Mouse (Mus musculus): ENCODE measurements around the gene Baz2b. TPM values are rescaled to one million over a fixed set of nuclear protein-coding genes. Genes with fewer than 3 reads are reported as not detected.
A peak's percentile ranks its signal among the peaks of the same experiment; 100 is the strongest.

Gene Baz2b
- polyA plus RNA-seq, 1 experiment from 2014 or later, result 54.8 TPM

GRCm38 (mm10) chr2:60089528-60090247 is 120.0 kb downstream of the Baz2b start:
- H3K9me3 ChIP-seq (replicated peaks), result no peaks in the 10 kb centered on the region
- no peak overlapping the region for H3K4me3 ChIP-seq
- WGBS, result 74% methylated on average over 15 of the region's 15 CpGs
- H3K4me1 ChIP-seq (replicated peaks), result peaks cover 32% of the 10 kb centered on the region
- 0 out of 2 replicates have a peak, but pooled peaks cover 2% of the 10 kb centered on the region for H3K36me3 ChIP-seq
- H3K9ac ChIP-seq, result no peak overlapping the region
- no peak overlapping the region for H3K4me2 ChIP-seq
- no peaks in the 10 kb centered on the region for H3K27me3 ChIP-seq (replicated peaks)
- H3K27ac ChIP-seq (ENCODE audit: poor library complexity, severe bottlenecking), result peak overlapping the region; percentile 3
- ATAC-seq (ENCODE audit: insufficient number of reproducible peaks, low FRiP score), result no peak

DNA sequence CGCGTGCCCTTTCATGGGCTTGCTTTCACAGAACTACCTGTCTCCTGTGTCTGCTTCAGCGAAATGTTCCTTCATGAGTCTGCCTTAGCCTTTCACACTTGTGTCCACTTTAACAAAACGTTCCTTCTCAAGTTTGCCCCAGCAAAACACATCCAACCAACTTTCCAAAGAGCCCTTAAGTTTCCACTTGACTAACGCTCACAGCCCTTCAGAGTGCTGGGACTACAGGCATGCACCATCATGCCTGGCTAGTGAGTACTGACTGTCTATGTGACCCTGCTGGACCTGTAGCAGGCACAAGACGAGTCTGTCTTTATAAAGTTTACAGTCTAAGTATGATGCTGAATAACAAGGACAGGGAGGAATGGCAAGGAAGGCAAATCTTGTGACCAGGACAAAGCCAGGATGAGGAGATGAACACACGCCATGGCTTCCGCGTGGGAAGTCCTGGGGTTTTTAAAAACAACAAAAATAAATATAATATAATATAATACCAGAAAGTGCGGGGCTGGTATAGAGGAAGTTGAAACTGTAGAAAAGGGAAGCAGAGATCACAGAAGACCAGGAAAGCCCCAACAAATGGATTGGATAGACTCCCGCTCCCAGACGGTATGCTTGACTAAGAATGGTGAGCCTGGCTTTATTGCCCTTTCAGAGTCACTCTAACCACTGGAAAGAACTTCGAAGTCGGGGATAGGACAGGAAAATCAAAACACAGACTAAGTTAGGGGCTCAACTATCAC is 120.7 kb downstream of the Baz2b start:
- no peaks in the 10 kb centered on the region for H3K27me3 ChIP-seq (replicated peaks)
- no peak overlapping the region for H3K4me2 ChIP-seq
- no peaks in the 10 kb centered on the region for H3K9me3 ChIP-seq (replicated peaks)
- H3K4me3 ChIP-seq, result no peak overlapping the region
- 85% methylated on average over 14 of the region's 14 CpGs for WGBS
- H3K9ac ChIP-seq, result no peak overlapping the region
- ATAC-seq (ENCODE audit: insufficient number of reproducible peaks, low FRiP score), result no peak
- H3K4me1 ChIP-seq (replicated peaks), result peaks cover 36% of the 10 kb centered on the region
- 0 out of 2 replicates have a peak, but pooled peaks cover 2% of the 10 kb centered on the region for H3K36me3 ChIP-seq
- peak overlapping the region; percentile 72 for H3K27ac ChIP-seq (ENCODE audit: poor library complexity, severe bottlenecking)

DNA sequence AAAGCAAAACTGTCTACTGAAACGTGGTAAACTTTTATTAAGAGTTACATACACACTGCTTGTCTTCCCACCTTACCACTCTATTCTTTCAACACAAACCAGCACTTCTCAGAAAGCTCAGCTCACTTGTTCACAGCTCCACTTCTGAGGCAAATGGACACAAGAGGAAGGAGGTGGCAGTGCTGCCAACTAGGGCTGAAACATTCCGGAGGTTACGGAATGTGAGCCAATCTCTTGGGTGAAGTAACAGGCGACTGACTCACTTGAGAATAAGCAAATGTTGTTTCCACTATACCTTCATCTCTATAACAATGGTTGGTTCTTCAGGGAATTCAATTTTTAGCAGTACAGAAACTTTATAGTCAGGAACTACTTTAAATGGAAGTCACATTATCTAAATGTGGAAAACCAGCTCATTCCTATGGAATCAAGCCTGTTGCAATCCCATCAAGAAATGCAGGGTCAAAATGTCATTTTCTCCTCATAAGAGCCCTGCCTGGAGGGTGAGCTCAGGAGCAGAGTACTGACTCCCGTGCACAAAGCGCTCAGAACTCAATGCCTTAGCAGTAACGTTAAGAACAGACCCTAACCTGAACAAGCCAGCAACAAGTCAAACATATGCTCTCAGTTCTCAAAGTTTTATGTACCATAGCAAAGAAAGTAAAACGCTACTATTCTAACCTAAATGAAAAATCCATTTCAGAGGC is 123.3 kb downstream of the Baz2b start:
- H3K4me2 ChIP-seq, result no peak overlapping the region
- 0 out of 2 replicates have a peak, but pooled peaks cover 2% of the 10 kb centered on the region for H3K36me3 ChIP-seq
- H3K9ac ChIP-seq, result no peak overlapping the region
- ATAC-seq (ENCODE audit: insufficient number of reproducible peaks, low FRiP score), result no peak
- no peaks in the 10 kb centered on the region for H3K9me3 ChIP-seq (replicated peaks)
- peak overlapping the region; percentile 43 for H3K27ac ChIP-seq (ENCODE audit: poor library complexity, severe bottlenecking)
- H3K27me3 ChIP-seq (replicated peaks), result no peaks in the 10 kb centered on the region
- WGBS, result 55% methylated on average over 8 of the region's 8 CpGs
- no peak overlapping the region for H3K4me3 ChIP-seq
- H3K4me1 ChIP-seq (replicated peaks), result peaks cover 49% of the 10 kb centered on the region

GRCm38 (mm10) chr2:60084823-60085222 is 124.8 kb downstream of the Baz2b start:
- Histone ChIP-seq H3K27ac (ENCODE audit: poor library complexity, severe bottlenecking) (no peak overlapping the region), H3K36me3 (0 out of 2 replicates have a peak, but pooled peaks cover 2% of the 10 kb centered on the region), H3K4me2 (no peak overlapping the region), H3K4me1 (replicated peaks) (peaks cover 52% of the 10 kb centered on the region), H3K4me3 (no peak overlapping the region), H3K9ac (no peak overlapping the region), H3K27me3 (replicated peaks) (no peaks in the 10 kb centered on the region), H3K9me3 (replicated peaks) (no peaks in the 10 kb centered on the region)
- no peak for ATAC-seq (ENCODE audit: insufficient number of reproducible peaks, low FRiP score)
- WGBS, result 82% methylated on average over 1 of the region's 1 CpGs

- H3K9me3 ChIP-seq (replicated peaks), result no peaks in the 10 kb centered on the region
- H3K4me1 ChIP-seq (replicated peaks), result peaks cover 43% of the 10 kb centered on the region
- no peaks in the 10 kb centered on the region for H3K36me3 ChIP-seq
- H3K4me2 ChIP-seq, result no peak overlapping the region
- H3K9ac ChIP-seq, result no peak overlapping the region
- ATAC-seq (ENCODE audit: insufficient number of reproducible peaks, low FRiP score), result no peak
- 60% methylated on average over 7 of the region's 7 CpGs for WGBS
- H3K27ac ChIP-seq (ENCODE audit: poor library complexity, severe bottlenecking), result peak overlapping the region; percentile 3; the same call in 1 of the 2 replicates
- H3K27me3 ChIP-seq (replicated peaks), result no peaks in the 10 kb centered on the region
- no peak overlapping the region for H3K4me3 ChIP-seq
Observed at GRCm38 (mm10) chr2:60082984-60083636, 126.5 kb downstream of the Baz2b start.

DNA sequence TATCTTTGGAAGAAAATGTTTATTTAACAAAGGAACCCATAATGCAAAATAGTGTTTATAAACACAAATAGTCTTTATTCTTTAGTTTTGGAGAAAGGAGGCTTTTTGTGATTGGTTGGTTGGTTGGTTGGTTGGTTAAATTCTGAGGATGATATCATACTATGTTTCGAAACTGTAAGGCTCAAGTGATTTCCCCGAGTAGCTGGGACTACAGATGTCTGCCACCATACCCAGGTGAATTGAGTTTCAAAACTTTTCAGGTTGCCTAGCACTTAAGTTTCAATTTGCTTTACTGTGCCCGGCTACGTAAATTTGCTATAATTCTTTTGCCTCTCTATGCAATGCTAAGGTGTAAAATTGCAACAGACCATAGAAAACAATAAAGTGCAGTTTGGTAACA is 127.4 kb downstream of the Baz2b start:
- H3K4me1 ChIP-seq (replicated peaks), result peaks cover 45% of the 10 kb centered on the region
- H3K9ac ChIP-seq, result no peak overlapping the region

GRCm38 (mm10) chr2:60080831-60081230 is 128.8 kb downstream of the Baz2b start:
- no peak for ATAC-seq (ENCODE audit: insufficient number of reproducible peaks, low FRiP score)
- H3K27me3 ChIP-seq (replicated peaks), result no peaks in the 10 kb centered on the region
- no peak overlapping the region for H3K4me2 ChIP-seq
- WGBS, result 55% methylated on average over 4 of the region's 4 CpGs
- H3K27ac ChIP-seq (ENCODE audit: poor library complexity, severe bottlenecking), result no peak overlapping the region
- no peak overlapping the region for H3K9ac ChIP-seq
- H3K4me3 ChIP-seq, result no peak overlapping the region
- peaks cover 41% of the 10 kb centered on the region for H3K4me1 ChIP-seq (replicated peaks)
- H3K36me3 ChIP-seq, result no peaks in the 10 kb centered on the region
- H3K9me3 ChIP-seq (replicated peaks), result no peaks in the 10 kb centered on the region

More for the DNA sequence above, 127.4 kb downstream of the Baz2b start:
- H3K4me3 ChIP-seq, result no peak overlapping the region
- 91% methylated on average over 4 of the region's 4 CpGs for WGBS
- H3K27me3 ChIP-seq (replicated peaks), result no peaks in the 10 kb centered on the region
- no peak for ATAC-seq (ENCODE audit: insufficient number of reproducible peaks, low FRiP score)
- H3K27ac ChIP-seq (ENCODE audit: poor library complexity, severe bottlenecking), result no peak overlapping the region
- no peak overlapping the region for H3K4me2 ChIP-seq
- no peaks in the 10 kb centered on the region for H3K9me3 ChIP-seq (replicated peaks)
- no peaks in the 10 kb centered on the region for H3K36me3 ChIP-seq

- WGBS, result 81% methylated on average over 9 of the region's 9 CpGs
- H3K4me1 ChIP-seq (replicated peaks), result peaks cover 18% of the 10 kb centered on the region
- H3K4me3 ChIP-seq, result no peak overlapping the region
- no peak overlapping the region for H3K9ac ChIP-seq
- no peak overlapping the region for H3K4me2 ChIP-seq
- no peaks in the 10 kb centered on the region for H3K9me3 ChIP-seq (replicated peaks)
- no peak for ATAC-seq (ENCODE audit: insufficient number of reproducible peaks, low FRiP score)
- peaks cover 6% of the 10 kb centered on the region for H3K36me3 ChIP-seq
- no peak overlapping the region for H3K27ac ChIP-seq (ENCODE audit: poor library complexity, severe bottlenecking)
- H3K27me3 ChIP-seq (replicated peaks), result no peaks in the 10 kb centered on the region
Observed at GRCm38 (mm10) chr2:60077631-60078030, 132.0 kb downstream of the Baz2b start.

DNA sequence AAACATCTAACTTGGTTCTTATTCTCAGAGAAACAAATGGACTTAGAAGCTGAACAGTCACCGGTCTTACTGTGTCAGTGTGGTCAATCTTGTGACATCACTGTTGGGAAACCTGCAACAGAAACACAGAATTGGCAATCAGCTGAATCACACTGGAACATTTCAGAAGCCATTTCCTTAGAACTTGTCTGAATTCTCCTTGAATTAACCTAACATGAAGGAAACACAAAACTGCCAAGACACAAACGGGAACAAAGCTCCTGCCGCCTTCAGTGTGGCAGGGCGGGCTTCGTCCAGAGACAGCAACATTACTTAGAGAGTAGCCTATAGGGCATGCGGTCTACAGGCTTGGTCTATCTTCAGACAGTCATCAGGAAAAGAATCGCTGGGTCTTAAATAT is 132.8 kb downstream of the Baz2b start:
- no peaks in the 10 kb centered on the region for H3K9me3 ChIP-seq (replicated peaks)
- peaks cover 17% of the 10 kb centered on the region for H3K4me1 ChIP-seq (replicated peaks)
- peaks cover 6% of the 10 kb centered on the region for H3K36me3 ChIP-seq
- no peak overlapping the region for H3K9ac ChIP-seq
- H3K4me3 ChIP-seq, result no peak overlapping the region
- WGBS, result 63% methylated on average over 7 of the region's 7 CpGs
- peak overlapping the region; percentile 9; the same call in 1 of the 2 replicates for H3K27ac ChIP-seq (ENCODE audit: poor library complexity, severe bottlenecking)
- no peak for ATAC-seq (ENCODE audit: insufficient number of reproducible peaks, low FRiP score)
- H3K27me3 ChIP-seq (replicated peaks), result no peaks in the 10 kb centered on the region
- no peak overlapping the region for H3K4me2 ChIP-seq

GRCm38 (mm10) chr2:60076025-60076424 is 133.6 kb downstream of the Baz2b start:
- 34% methylated on average over 1 of the region's 1 CpGs for WGBS
- no peaks in the 10 kb centered on the region for H3K27me3 ChIP-seq (replicated peaks)
- H3K9me3 ChIP-seq (replicated peaks), result no peaks in the 10 kb centered on the region
- H3K4me1 ChIP-seq (replicated peaks), result peaks cover 18% of the 10 kb centered on the region
- no peak overlapping the region for H3K4me3 ChIP-seq
- H3K9ac ChIP-seq, result no peak overlapping the region
- H3K36me3 ChIP-seq, result peaks cover 7% of the 10 kb centered on the region
- no peak for ATAC-seq (ENCODE audit: insufficient number of reproducible peaks, low FRiP score)
- H3K4me2 ChIP-seq, result no peak overlapping the region
- peak overlapping the region; percentile 2; the same call in 1 of the 2 replicates for H3K27ac ChIP-seq (ENCODE audit: poor library complexity, severe bottlenecking)
